Mouse (Mus musculus) heart, postnatal 0 days (tissue): ENCODE data around the gene Flii.

Source experiments
- CTCF ChIP-seq: IDR thresholded peaks from 2 replicates; pipeline ENCODE4 v1.5.1; 2016; ENCODE audit warnings: antibody characterized with exemption, control low read depth, low read depth
- EP300 ChIP-seq: IDR thresholded peaks from 2 replicates; pipeline ENCODE4 v1.6.1; 2016; ENCODE audit warnings: antibody characterized with exemption, low read depth

- TF ChIP-seq CTCF (no peak), EP300 (no peak)
Measured at GRCm38 (mm10) chr11:60755570-60755969, 28.5 kb upstream of the Flii start.
